ENCODE assay signal across 13 mouse cellular contexts in the genomic region with DNA sequence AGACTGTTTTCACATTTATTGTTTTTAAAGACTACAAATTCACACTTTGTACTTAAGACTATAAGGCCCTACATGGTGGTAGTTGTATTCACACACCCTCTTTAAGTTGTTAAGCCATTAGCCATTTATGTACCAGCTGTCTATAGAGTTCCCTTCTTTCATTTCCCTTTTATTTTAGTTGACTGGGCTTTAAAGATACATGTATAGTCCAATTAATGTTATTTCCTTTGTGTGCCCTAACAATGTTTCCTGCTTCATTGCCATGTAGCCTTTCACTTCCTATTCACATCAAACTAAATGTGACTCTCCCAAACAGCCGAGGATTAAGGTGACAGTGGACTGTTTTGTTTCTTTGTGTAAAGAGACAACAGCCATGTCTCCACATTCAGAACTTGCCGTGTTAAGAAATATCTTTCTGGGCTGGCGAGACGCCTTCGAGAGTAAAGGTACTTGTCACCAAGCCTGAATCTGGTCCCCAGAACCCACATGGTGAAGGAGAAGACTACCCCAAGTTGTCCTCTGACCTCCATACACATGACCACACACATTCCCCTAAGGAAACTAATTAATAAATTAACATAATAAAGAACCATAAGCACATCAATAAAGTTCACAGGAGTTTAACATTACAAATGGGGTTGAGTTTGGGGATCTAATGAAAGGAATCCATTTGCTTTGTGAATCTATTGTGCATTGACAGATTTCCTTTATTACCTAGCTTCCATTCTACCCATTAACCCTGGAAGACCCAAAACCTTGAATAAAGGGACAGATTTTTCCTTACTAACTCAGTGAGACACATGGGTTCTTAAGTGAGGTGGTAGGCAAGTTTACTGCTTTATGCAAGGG. TPM values are rescaled to one million over a fixed set of nuclear protein-coding genes. Genes with fewer than 3 reads are reported as not detected.
DNase-seq lines count a peak whose midpoint lies in the region; ATAC-seq lines count a peak whose summit lies in the region.
"Had no signal": no experiment of that assay in that cellular context is flagged by ENCODE, and none has a peak within 500 bp of the region (broad histone marks: within the 10 kb centered on the region; RNA-seq: fewer than 3 reads in every experiment).

No protein-coding gene starts in this region.

- peaks cover 17% of the 10 kb centered on the region for H3K4me1 ChIP-seq in heart, embryonic 10.5 days
- peaks cover 12% of the 10 kb centered on the region for H3K4me1 ChIP-seq in midbrain, embryonic 11.5 days (ENCODE audit: control insufficient read depth, insufficient read depth, low read length)
- no peaks in the 10 kb centered on the region for H3K4me1 ChIP-seq in midbrain, embryonic 14.5 days (ENCODE audit: control insufficient read depth, insufficient read depth, low read length)
- peaks cover 10% of the 10 kb centered on the region; the same call in 1 of the 2 replicates for H3K4me1 ChIP-seq in embryonic facial prominence, embryonic 14.5 days (ENCODE audit: control insufficient read depth, insufficient read depth, low read length)

- no peak overlapping the region for H3K4me2 ChIP-seq in midbrain, embryonic 11.5 days
- H3K4me2 ChIP-seq in midbrain, embryonic 14.5 days (ENCODE audit: low read length) = no peak overlapping the region
- no peak overlapping the region for H3K4me2 ChIP-seq in embryonic facial prominence, embryonic 14.5 days (ENCODE audit: low read depth, low read length)

- WGBS in heart, embryonic 10.5 days = 87% methylated on average over 5 of the region's 5 CpGs
- 39% methylated on average over 5 of the region's 5 CpGs for WGBS in midbrain, embryonic 11.5 days
- WGBS in midbrain, embryonic 14.5 days = 38% methylated on average over 5 of the region's 5 CpGs
- 78% methylated on average over 5 of the region's 5 CpGs for WGBS in embryonic facial prominence, embryonic 14.5 days

- H3K9me3 ChIP-seq in heart, embryonic 10.5 days = no peaks in the 10 kb centered on the region
- H3K9me3 ChIP-seq in midbrain, embryonic 11.5 days (ENCODE audit: control insufficient read depth, low read length) = no peaks in the 10 kb centered on the region
- H3K9me3 ChIP-seq in midbrain, embryonic 14.5 days (ENCODE audit: control insufficient read depth, low read length) = no peaks in the 10 kb centered on the region
- H3K9me3 ChIP-seq in embryonic facial prominence, embryonic 14.5 days (ENCODE audit: control insufficient read depth, low read length) = no peaks in the 10 kb centered on the region

- H3K4me3 ChIP-seq in heart, embryonic 10.5 days = no peak overlapping the region
- no peak overlapping the region for H3K4me3 ChIP-seq in midbrain, embryonic 11.5 days (ENCODE audit: low read depth, low read length)
- no peak overlapping the region for H3K4me3 ChIP-seq in midbrain, embryonic 14.5 days (replicated peaks; ENCODE audit: low read depth, low read length)
- H3K4me3 ChIP-seq in embryonic facial prominence, embryonic 14.5 days (ENCODE audit: low read depth, low read length) = no peak overlapping the region

- DNase-seq in heart, embryonic 10.5 days (ENCODE audit: low spot score) = peak; percentile 53
- no peak for DNase-seq in heart, postnatal 36 days
- DNase-seq in midbrain, embryonic 11.5 days (ENCODE audit: low spot score, missing footprints) = no peak
- no peak for DNase-seq in midbrain, embryonic 14.5 days
- no peak for DNase-seq in embryonic facial prominence, embryonic 14.5 days (ENCODE audit: low spot score)
- no peak for DNase-seq in right cerebral cortex, postnatal 25 days
- DNase-seq in left cerebral cortex, adult 8-10 months (ENCODE audit: low spot score in 2 of 2) = no peak
- DNase-seq: cerebellum, postnatal 14 days; kidney, adult 2 months; left cerebral cortex, postnatal 4 days; lung, postnatal 10 days; thymus, adult 2 months had no signal

- intact Hi-C loops in heart, postnatal 36 days (cut with DNase I) = no loop called here

- no peak overlapping the region; the same call in 1 of the 2 replicates for H3K27ac ChIP-seq in heart, embryonic 10.5 days
- no peak overlapping the region for H3K27ac ChIP-seq in midbrain, embryonic 11.5 days (ENCODE audit: low read depth, low read length)
- H3K27ac ChIP-seq in midbrain, embryonic 14.5 days (replicated peaks; ENCODE audit: low read depth, low read length) = no peak overlapping the region
- H3K27ac ChIP-seq in embryonic facial prominence, embryonic 14.5 days (replicated peaks; ENCODE audit: low read depth, low read length) = 0 out of 2 replicates have a peak overlapping the region, but pooled peaks have one; percentile 74

- H3K27me3 ChIP-seq in heart, embryonic 10.5 days (ENCODE audit: insufficient read depth, poor library complexity, severe bottlenecking) = no peaks in the 10 kb centered on the region
- no peaks in the 10 kb centered on the region for H3K27me3 ChIP-seq in midbrain, embryonic 11.5 days (ENCODE audit: control insufficient read depth, insufficient read depth, low read length)
- H3K27me3 ChIP-seq in midbrain, embryonic 14.5 days (ENCODE audit: control insufficient read depth, insufficient read depth, low read length) = no peaks in the 10 kb centered on the region
- H3K27me3 ChIP-seq in embryonic facial prominence, embryonic 14.5 days (replicated peaks; ENCODE audit: control insufficient read depth, insufficient read depth, low read length) = no peaks in the 10 kb centered on the region

- no peak overlapping the region for H3K9ac ChIP-seq in midbrain, embryonic 11.5 days (ENCODE audit: low read length)
- H3K9ac ChIP-seq in midbrain, embryonic 14.5 days (replicated peaks; ENCODE audit: low read length) = no peak overlapping the region
- H3K9ac ChIP-seq in embryonic facial prominence, embryonic 14.5 days (ENCODE audit: low read depth, low read length) = no peak overlapping the region

- H3K36me3 ChIP-seq in heart, embryonic 10.5 days = peaks cover 90% of the 10 kb centered on the region
- H3K36me3 ChIP-seq in midbrain, embryonic 11.5 days (ENCODE audit: control insufficient read depth, insufficient read depth, low read length) = peaks cover 7% of the 10 kb centered on the region
- peaks cover 31% of the 10 kb centered on the region for H3K36me3 ChIP-seq in midbrain, embryonic 14.5 days (ENCODE audit: control insufficient read depth, insufficient read depth, low read length)
- H3K36me3 ChIP-seq in embryonic facial prominence, embryonic 14.5 days (ENCODE audit: control insufficient read depth, insufficient read depth, low read length) = peaks cover 86% of the 10 kb centered on the region

- ATAC-seq in midbrain, embryonic 11.5 days (ENCODE audit: low FRiP score) = peak; percentile 60
- no peak for ATAC-seq in midbrain, embryonic 14.5 days (ENCODE audit: low FRiP score, low TSS enrichment)
- no peak for ATAC-seq in embryonic facial prominence, embryonic 14.5 days (ENCODE audit: low read depth)

RNA-seq across cellular contexts. Expression of a gene that starts 43.1 kb away (rescaled TPM):
- 34.5 and 42.8 TPM in 2 replicates for polyA plus RNA-seq in heart, embryonic 10.5 days (2016; fragmentation: Nextera tagmentation; extraction: Ambion mirVana)
- total RNA-seq in heart, postnatal 36 days (2021) = 1 to 10 TPM; 2.1 to 2.4 TPM
- polyA plus RNA-seq in midbrain, embryonic 11.5 days (2014; fragmentation: Nextera tagmentation; extraction: Ambion mirVana) = 18.0 and 21.9 TPM in 2 replicates
- 24.0 and 25.3 TPM in 2 replicates for polyA plus RNA-seq in midbrain, embryonic 14.5 days (2014; fragmentation: Nextera tagmentation; extraction: Ambion mirVana)
- polyA plus RNA-seq in embryonic facial prominence, embryonic 14.5 days (2014; fragmentation: Nextera tagmentation; extraction: Ambion mirVana) = 32.5 and 48.4 TPM in 2 replicates
- total RNA-seq in left cerebral cortex, adult 8-10 months (2022) = 1 to 10 TPM; 6.6 to 8.9 (median 7.8) TPM
- total RNA-seq: hematopoietic stem cell, adult 5-6 weeks had no signal
